Mouse (Mus musculus) kidney, embryonic 16.5 days (tissue): ENCODE measurements at regions not wholly inside any gene's neighbourhood (a gene's known extent, or its start where the extent isn't known, plus 50 kb on each side); places are given as distances from the start of the nearest gene placed in this dataset.

Experiments used
- ATAC-seq: fragments of 200-750 bp; cut with Nextera tagmentation; 2 replicates; pipeline ENCODE4 v1.8.0; 2017; ENCODE audit warnings: moderate TSS enrichment; ENCODE audit not compliant: low FRiP score, low TSS enrichment
- H3K27ac ChIP-seq: fragments of 300-500 bp; sonication (generic); 2 replicates; pipeline ENCODE4 v1.5.1; 2014; ENCODE audit warnings: low read length
- H3K27me3 ChIP-seq: fragments of 300-500 bp; sonication (generic); 2 replicates; pipeline ENCODE4 v1.6.1; 2014; ENCODE audit warnings: low read length, control low read depth, mixed read lengths; ENCODE audit not compliant: insufficient read depth
- H3K36me3 ChIP-seq: fragments of 300-500 bp; sonication (generic); 2 replicates; pipeline ENCODE4 v1.6.1; 2014; ENCODE audit warnings: low read length, control low read depth, mixed read lengths; ENCODE audit not compliant: insufficient read depth
- H3K4me1 ChIP-seq: fragments of 300-500 bp; sonication (generic); 2 replicates; pipeline ENCODE4 v1.6.1; 2014; ENCODE audit warnings: low read length, control low read depth, mixed read lengths; ENCODE audit not compliant: insufficient read depth
- H3K4me2 ChIP-seq: fragments of 300-500 bp; sonication (generic); replicated peaks from 2 replicates; pipeline ENCODE4 v1.6.1; 2014; ENCODE audit warnings: low read depth, low read length
- H3K4me3 ChIP-seq: fragments of 300-500 bp; sonication (generic); 2 replicates; pipeline ENCODE4 v1.5.1; 2014; ENCODE audit warnings: mild to moderate bottlenecking, low read length
- H3K9ac ChIP-seq: fragments of 300-500 bp; sonication (generic); replicated peaks from 2 replicates; pipeline ENCODE4 v1.6.1; 2014; ENCODE audit warnings: low read length
- H3K9me3 ChIP-seq: fragments of 300-500 bp; sonication (generic); 2 replicates; pipeline ENCODE4 v1.6.1; 2016; ENCODE audit warnings: low read length, control low read depth
- WGBS: fragments of 180-500 bp; shearing (Covaris S2); extraction: QIAGEN DNeasy Blood & Tissue Kit; methylation state at CpG from one replicate; pipeline ENCODE4 v1.1.7; 2014; 5-methylcytosine and 5-hydroxymethylcytosine counted together

- 89% methylated on average over 3 of the region's 3 CpGs for WGBS
- H3K9ac ChIP-seq: no peak overlapping the region
- no peak for ATAC-seq
Measured at GRCm38 (mm10) chr8:49186853-49187252, 343.1 kb upstream of the Tenm3 start.

GRCm38 (mm10) chr8:49175386-49175785, 331.6 kb upstream of the Tenm3 start:
- H3K27me3 ChIP-seq: no peaks in the 10 kb centered on the region
- H3K9ac ChIP-seq: no peak overlapping the region
- no peaks in the 10 kb centered on the region for H3K4me1 ChIP-seq
- no peaks in the 10 kb centered on the region for H3K36me3 ChIP-seq
- no peak for ATAC-seq
- WGBS: 80% methylated on average over 4 of the region's 4 CpGs
- H3K4me2 ChIP-seq: no peak overlapping the region
- H3K4me3 ChIP-seq: no peak overlapping the region
- no peak overlapping the region for H3K27ac ChIP-seq
- H3K9me3 ChIP-seq: no peaks in the 10 kb centered on the region

More at GRCm38 (mm10) chr8:49186853-49187252, 343.1 kb upstream of the Tenm3 start:
- H3K36me3 ChIP-seq: no peaks in the 10 kb centered on the region
- no peaks in the 10 kb centered on the region for H3K4me1 ChIP-seq
- H3K4me3 ChIP-seq: no peak overlapping the region
- H3K27me3 ChIP-seq: no peaks in the 10 kb centered on the region
- no peak overlapping the region for H3K27ac ChIP-seq
- no peaks in the 10 kb centered on the region for H3K9me3 ChIP-seq
- H3K4me2 ChIP-seq: no peak overlapping the region

GRCm38 (mm10) chr8:49174956-49175355, 331.2 kb upstream of the Tenm3 start:
- Histone ChIP-seq H3K27me3 (no peaks in the 10 kb centered on the region), H3K27ac (no peak overlapping the region), H3K4me1 (no peaks in the 10 kb centered on the region), H3K36me3 (no peaks in the 10 kb centered on the region), H3K4me3 (no peak overlapping the region), H3K4me2 (no peak overlapping the region), H3K9ac (no peak overlapping the region), H3K9me3 (no peaks in the 10 kb centered on the region)
- no peak for ATAC-seq
- 96% methylated on average over 2 of the region's 2 CpGs for WGBS

- no peaks in the 10 kb centered on the region for H3K36me3 ChIP-seq
- no peak for ATAC-seq
- H3K4me1 ChIP-seq: no peaks in the 10 kb centered on the region
- H3K9me3 ChIP-seq: no peaks in the 10 kb centered on the region
- H3K27me3 ChIP-seq: no peaks in the 10 kb centered on the region
- H3K4me2 ChIP-seq: no peak overlapping the region
- no peak overlapping the region for H3K9ac ChIP-seq
- H3K27ac ChIP-seq: no peak overlapping the region
- no peak overlapping the region for H3K4me3 ChIP-seq
- 64% methylated on average over 4 of the region's 4 CpGs for WGBS
Measured at GRCm38 (mm10) chr8:49159318-49159717, 315.6 kb upstream of the Tenm3 start.

- 64% methylated on average over 4 of the region's 4 CpGs for WGBS
- no peaks in the 10 kb centered on the region for H3K4me1 ChIP-seq
- H3K27me3 ChIP-seq: no peaks in the 10 kb centered on the region
- H3K9ac ChIP-seq: no peak overlapping the region
- no peak for ATAC-seq
- H3K4me3 ChIP-seq: no peak overlapping the region
- H3K4me2 ChIP-seq: no peak overlapping the region
- H3K9me3 ChIP-seq: no peaks in the 10 kb centered on the region
- H3K36me3 ChIP-seq: no peaks in the 10 kb centered on the region
- H3K27ac ChIP-seq: no peak overlapping the region
Measured at GRCm38 (mm10) chr8:49158201-49158600, 314.4 kb upstream of the Tenm3 start.

- H3K27ac ChIP-seq: no peak overlapping the region
- no peak overlapping the region for H3K4me3 ChIP-seq
- H3K9ac ChIP-seq: no peak overlapping the region
- H3K36me3 ChIP-seq: no peaks in the 10 kb centered on the region
- no peaks in the 10 kb centered on the region for H3K4me1 ChIP-seq
- no peak overlapping the region for H3K4me2 ChIP-seq
- 84% methylated on average over 10 of the region's 10 CpGs for WGBS
- H3K9me3 ChIP-seq: no peaks in the 10 kb centered on the region
- no peaks in the 10 kb centered on the region for H3K27me3 ChIP-seq
- ATAC-seq: no peak
Measured at GRCm38 (mm10) chr8:49136503-49137044, 292.8 kb upstream of the Tenm3 start.

- no peaks in the 10 kb centered on the region for H3K9me3 ChIP-seq
- no peaks in the 10 kb centered on the region for H3K27me3 ChIP-seq
- no peak overlapping the region for H3K27ac ChIP-seq
- H3K36me3 ChIP-seq: no peaks in the 10 kb centered on the region
- no peaks in the 10 kb centered on the region for H3K4me1 ChIP-seq
- no peak for ATAC-seq
- H3K9ac ChIP-seq: no peak overlapping the region
- H3K4me3 ChIP-seq: no peak overlapping the region
- no peak overlapping the region for H3K4me2 ChIP-seq
- 88% methylated on average over 6 of the region's 6 CpGs for WGBS
Measured at GRCm38 (mm10) chr8:49109095-49109494, 265.3 kb upstream of the Tenm3 start.

- ATAC-seq: no peak
- H3K9me3 ChIP-seq: no peaks in the 10 kb centered on the region
- 79% methylated on average over 4 of the region's 4 CpGs for WGBS
- H3K36me3 ChIP-seq: no peaks in the 10 kb centered on the region
- no peaks in the 10 kb centered on the region for H3K27me3 ChIP-seq
- no peak overlapping the region for H3K4me3 ChIP-seq
- no peak overlapping the region for H3K4me2 ChIP-seq
- H3K9ac ChIP-seq: no peak overlapping the region
- H3K4me1 ChIP-seq: no peaks in the 10 kb centered on the region
- no peak overlapping the region for H3K27ac ChIP-seq
Measured at GRCm38 (mm10) chr8:49108665-49109064, 264.9 kb upstream of the Tenm3 start.

- no peak overlapping the region for H3K4me2 ChIP-seq
- no peaks in the 10 kb centered on the region for H3K36me3 ChIP-seq
- no peak for ATAC-seq
- 57% methylated on average over 3 of the region's 3 CpGs for WGBS
- no peak overlapping the region for H3K9ac ChIP-seq
- no peaks in the 10 kb centered on the region for H3K9me3 ChIP-seq
- H3K27ac ChIP-seq: no peak overlapping the region
- H3K4me1 ChIP-seq: no peaks in the 10 kb centered on the region
- H3K27me3 ChIP-seq: no peaks in the 10 kb centered on the region
- no peak overlapping the region for H3K4me3 ChIP-seq
Measured at GRCm38 (mm10) chr8:49106531-49106930, 262.8 kb upstream of the Tenm3 start.

GRCm38 (mm10) chr8:49101156-49101555, 257.4 kb upstream of the Tenm3 start:
- peaks cover 10% of the 10 kb centered on the region for H3K9me3 ChIP-seq
- ATAC-seq: no peak
- no peak overlapping the region for H3K27ac ChIP-seq
- 88% methylated on average over 7 of the region's 7 CpGs for WGBS
- H3K36me3 ChIP-seq: no peaks in the 10 kb centered on the region
- no peaks in the 10 kb centered on the region for H3K4me1 ChIP-seq
- no peak overlapping the region for H3K4me2 ChIP-seq
- no peak overlapping the region for H3K9ac ChIP-seq
- H3K4me3 ChIP-seq: no peak overlapping the region
- no peaks in the 10 kb centered on the region for H3K27me3 ChIP-seq
